Mouse (Mus musculus): ENCODE results near the gene Trpm8.

DNA sequence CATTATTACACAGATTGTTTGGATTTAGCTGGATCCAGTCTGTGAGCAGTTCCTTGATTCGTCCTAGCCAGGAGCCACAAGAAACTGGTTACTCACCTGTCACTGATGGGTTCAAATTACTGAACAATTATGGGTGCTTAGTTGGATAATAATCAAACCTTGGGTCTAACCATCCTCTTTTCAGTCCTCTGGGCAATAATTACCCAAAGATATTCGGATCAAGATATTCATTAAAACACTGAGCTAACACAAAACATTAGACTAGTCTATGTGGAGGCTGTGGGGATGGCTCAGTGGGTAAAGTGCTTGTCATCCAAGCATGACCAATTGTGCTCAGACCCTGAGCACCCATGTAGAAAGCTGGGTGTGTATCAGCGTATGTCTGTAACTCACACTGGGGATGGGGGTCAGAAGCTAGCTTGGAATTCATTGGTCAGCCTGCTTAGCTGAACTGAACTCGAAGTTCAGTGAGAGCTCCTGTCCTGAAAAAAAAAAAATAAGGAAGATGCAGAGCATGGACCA, 41.5 kb upstream of the Trpm8 start:
- TF ChIP-seq CTCF (IDR thresholded peaks at IDR 0.05; ENCODE audit: extremely low read depth, insufficient read length, insufficient replicate concordance, low read depth, low read length) (no peak), POLR2A (IDR thresholded peaks at IDR 0.05; ENCODE audit: low read depth, low read length) (no peak)
